Mouse (Mus musculus) intestine, embryonic 16.5 days (tissue): Measurements from ENCODE around the gene Zscan5b. TPM values are rescaled to one million over a fixed set of nuclear protein-coding genes. Genes with fewer than 3 reads are reported as not detected.
"Not testable (repeated sequence)": the region's sequence is repeated elsewhere in the genome, so short reads cannot be mapped to it uniquely, and the experiment has no call there.

Experiments
- ATAC-seq: fragments of 200-750 bp; cut with Nextera tagmentation; 2 replicates; pipeline ENCODE4 v1.8.0; 2017; ENCODE audit warnings: moderate TSS enrichment, moderate library complexity
- H3K27ac ChIP-seq: fragments of 300-500 bp; sonication (generic); 2 replicates; pipeline ENCODE4 v1.5.1; 2014; ENCODE audit warnings: mild to moderate bottlenecking, low read length
- H3K27me3 ChIP-seq: fragments of 300-500 bp; sonication (generic); replicated peaks from 2 replicates; pipeline ENCODE4 v1.6.1; 2014; ENCODE audit warnings: low read length, control low read depth, mixed read lengths; ENCODE audit not compliant: control insufficient read depth, insufficient read depth
- H3K36me3 ChIP-seq: fragments of 300-500 bp; sonication (generic); 2 replicates; pipeline ENCODE4 v1.6.1; 2014; ENCODE audit warnings: low read length, control low read depth; ENCODE audit not compliant: control insufficient read depth, insufficient read depth
- H3K4me1 ChIP-seq: fragments of 300-500 bp; sonication (generic); 2 replicates; pipeline ENCODE4 v1.6.1; 2014; ENCODE audit warnings: low read length, control low read depth, mixed read lengths; ENCODE audit not compliant: control insufficient read depth, insufficient read depth
- H3K4me2 ChIP-seq: fragments of 300-500 bp; sonication (generic); 2 replicates; pipeline ENCODE4 v1.6.1; 2014; ENCODE audit warnings: low read depth, low read length, control low read depth
- H3K4me3 ChIP-seq: fragments of 300-500 bp; sonication (generic); 2 replicates; pipeline ENCODE4 v1.5.1; 2014; ENCODE audit warnings: mild to moderate bottlenecking, low read length
- H3K9ac ChIP-seq: fragments of 300-500 bp; sonication (generic); 2 replicates; pipeline ENCODE4 v1.6.1; 2014; ENCODE audit warnings: low read depth, low read length
- H3K9me3 ChIP-seq: fragments of 300-500 bp; sonication (generic); 2 replicates; pipeline ENCODE4 v1.6.1; 2016; ENCODE audit warnings: low read length, control low read depth; ENCODE audit not compliant: control insufficient read depth
- WGBS: fragments of 180-500 bp; shearing (Covaris S2); extraction: QIAGEN DNeasy Blood & Tissue Kit; methylation state at CpG from one replicate; pipeline ENCODE4 v1.1.7; 2014; 5-methylcytosine and 5-hydroxymethylcytosine counted together
- polyA plus RNA-seq: library from polyadenylated mRNA; unstranded; fragments of >200 nt; fragmentation: Nextera tagmentation; extraction: Ambion mirVana; gene quantifications from 2 replicates; pipeline ENCODE4 v1.2.1, GENCODE M21; 2015

The Zscan5b gene
- polyA plus RNA-seq, 1 experiment from 2014 or later = not detected

DNA sequence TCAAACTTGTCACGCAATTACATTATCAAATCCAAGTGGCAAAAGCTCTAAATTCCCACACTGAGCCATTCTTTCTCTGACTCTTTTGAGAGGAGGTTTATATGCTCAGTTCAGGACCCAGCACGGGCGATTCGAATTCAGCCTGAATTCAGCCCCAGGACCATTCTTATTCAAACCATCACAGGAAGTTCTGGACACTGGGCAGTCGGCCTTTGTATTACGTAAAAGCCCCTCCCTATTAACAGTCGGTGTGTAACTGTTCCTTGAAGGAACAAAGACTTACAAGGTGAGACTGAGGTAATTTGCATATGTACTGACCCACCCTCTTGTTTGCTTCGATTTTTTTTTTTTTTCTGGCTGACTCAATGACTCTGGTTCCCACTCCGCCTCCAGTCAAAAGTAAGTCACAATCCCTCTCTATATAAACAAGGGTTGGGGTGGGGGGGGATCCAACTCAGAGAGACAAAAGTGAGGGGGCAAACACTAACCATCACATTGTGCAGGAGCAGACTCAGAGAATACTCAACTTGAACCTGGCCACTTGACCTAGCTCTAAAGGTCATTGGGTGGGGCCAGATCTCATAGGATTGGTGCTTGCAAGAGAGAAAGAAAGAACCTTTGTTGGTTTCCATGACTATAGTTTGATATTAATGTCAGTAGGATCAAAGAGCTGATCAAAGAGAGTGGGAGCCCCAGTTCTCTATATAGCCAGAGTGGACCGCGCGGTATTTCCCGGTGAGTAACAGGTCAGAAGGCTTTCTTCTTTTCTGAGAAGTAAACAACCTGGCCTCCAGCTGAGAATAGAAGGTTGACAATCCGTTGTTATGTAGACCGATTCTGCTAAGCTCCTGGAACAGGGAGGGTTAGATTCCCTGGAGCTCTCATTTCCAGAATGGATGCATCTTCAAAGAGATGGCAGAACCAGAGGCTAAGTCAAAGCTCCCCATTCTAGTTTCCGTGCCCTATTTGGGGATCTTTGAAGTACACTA is 36.4 kb downstream of the Zscan5b start:
- no peak for ATAC-seq
- 44% methylated on average over 16 of the region's 16 CpGs for WGBS
- no peaks in the 10 kb centered on the region for H3K4me1 ChIP-seq
- H3K9ac ChIP-seq = no peak overlapping the region
- H3K4me2 ChIP-seq = no peak overlapping the region
- no peaks in the 10 kb centered on the region for H3K27me3 ChIP-seq
- H3K27ac ChIP-seq = no peak overlapping the region
- H3K36me3 ChIP-seq = no peaks in the 10 kb centered on the region
- no peaks in the 10 kb centered on the region for H3K9me3 ChIP-seq
- no peak overlapping the region for H3K4me3 ChIP-seq

DNA sequence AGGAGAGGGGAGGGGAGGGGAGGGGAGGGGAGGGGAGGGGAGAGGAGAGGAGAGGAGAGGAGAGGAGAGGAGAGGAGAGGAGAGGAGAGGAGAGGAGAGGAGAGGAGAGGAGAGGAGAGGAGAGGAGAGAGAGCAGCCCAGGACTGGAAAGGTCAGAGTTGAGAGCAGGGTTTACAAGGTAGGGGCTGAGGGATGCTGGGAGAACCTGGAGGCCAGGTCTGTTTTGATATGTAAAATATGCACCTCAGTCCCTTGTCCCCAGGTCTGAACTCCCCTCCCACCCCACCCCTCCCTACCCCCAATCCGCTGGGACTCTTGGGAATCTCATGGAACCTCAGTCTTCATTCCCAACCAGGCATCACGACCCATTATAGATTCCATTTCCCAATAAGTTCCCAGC is 37.9 kb downstream of the Zscan5b start:
- 43% methylated on average over 2 of the region's 2 CpGs for WGBS
- not testable (repeated sequence) for H3K9ac ChIP-seq, H3K36me3 ChIP-seq, H3K27me3 ChIP-seq, H3K4me3 ChIP-seq, H3K4me2 ChIP-seq, H3K4me1 ChIP-seq, H3K9me3 ChIP-seq, H3K27ac ChIP-seq, ATAC-seq

GRCm38 (mm10) chr7:6262120-6262519 is 40.0 kb downstream of the Zscan5b start:
- H3K4me3 ChIP-seq = no peak overlapping the region
- H3K4me1 ChIP-seq = no peaks in the 10 kb centered on the region
- H3K36me3 ChIP-seq = no peaks in the 10 kb centered on the region
- no peak overlapping the region for H3K4me2 ChIP-seq
- ATAC-seq = no peak
- 81% methylated on average over 3 of the region's 3 CpGs for WGBS
- no peaks in the 10 kb centered on the region for H3K27me3 ChIP-seq
- H3K9me3 ChIP-seq = no peaks in the 10 kb centered on the region
- no peak overlapping the region for H3K27ac ChIP-seq
- H3K9ac ChIP-seq = no peak overlapping the region

DNA sequence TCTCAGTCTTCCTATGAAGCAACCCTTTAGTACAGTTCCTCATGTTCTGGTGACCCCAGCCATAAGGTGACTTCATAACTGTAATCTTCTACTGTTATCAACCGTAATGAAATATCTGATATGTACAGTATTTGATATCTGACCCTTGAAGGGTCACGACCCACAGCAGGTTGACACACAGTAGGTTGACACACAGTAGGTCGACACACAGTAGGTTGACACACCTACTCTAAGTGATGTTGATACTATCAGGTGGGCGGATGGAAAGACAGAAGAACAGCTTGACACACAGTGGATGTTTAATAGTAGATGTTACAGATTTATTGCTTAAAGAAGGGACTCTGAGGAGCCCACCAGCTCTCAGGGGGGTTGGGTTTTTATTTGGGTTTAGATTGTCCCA is 40.9 kb downstream of the Zscan5b start:
- H3K9ac ChIP-seq = no peak overlapping the region
- no peaks in the 10 kb centered on the region for H3K27me3 ChIP-seq
- ATAC-seq = no peak
- no peak overlapping the region for H3K4me3 ChIP-seq
- H3K27ac ChIP-seq = no peak overlapping the region
- H3K4me2 ChIP-seq = no peak overlapping the region
- H3K4me1 ChIP-seq = no peaks in the 10 kb centered on the region
- 84% methylated on average over 4 of the region's 4 CpGs for WGBS
- H3K36me3 ChIP-seq = no peaks in the 10 kb centered on the region
- no peaks in the 10 kb centered on the region for H3K9me3 ChIP-seq

- no peaks in the 10 kb centered on the region for H3K36me3 ChIP-seq
- ATAC-seq = no peak
- no peaks in the 10 kb centered on the region for H3K4me1 ChIP-seq
- no peak overlapping the region for H3K4me2 ChIP-seq
- no peak overlapping the region for H3K27ac ChIP-seq
- no peaks in the 10 kb centered on the region for H3K27me3 ChIP-seq
- WGBS = 67% methylated on average over 8 of the region's 8 CpGs
- no peak overlapping the region for H3K9ac ChIP-seq
- H3K4me3 ChIP-seq = no peak overlapping the region
- no peaks in the 10 kb centered on the region for H3K9me3 ChIP-seq
Observed at GRCm38 (mm10) chr7:6265695-6266094, 43.6 kb downstream of the Zscan5b start.

- H3K4me2 ChIP-seq = no peak overlapping the region
- no peaks in the 10 kb centered on the region for H3K36me3 ChIP-seq
- no peak overlapping the region for H3K4me3 ChIP-seq
- ATAC-seq = no peak
- H3K27ac ChIP-seq = no peak overlapping the region
- no peaks in the 10 kb centered on the region for H3K9me3 ChIP-seq
- H3K9ac ChIP-seq = no peak overlapping the region
- no peaks in the 10 kb centered on the region for H3K27me3 ChIP-seq
- WGBS = 23% methylated on average over 3 of the region's 3 CpGs
- H3K4me1 ChIP-seq = no peaks in the 10 kb centered on the region
Observed at GRCm38 (mm10) chr7:6277906-6278305, 55.8 kb downstream of the Zscan5b start.

DNA sequence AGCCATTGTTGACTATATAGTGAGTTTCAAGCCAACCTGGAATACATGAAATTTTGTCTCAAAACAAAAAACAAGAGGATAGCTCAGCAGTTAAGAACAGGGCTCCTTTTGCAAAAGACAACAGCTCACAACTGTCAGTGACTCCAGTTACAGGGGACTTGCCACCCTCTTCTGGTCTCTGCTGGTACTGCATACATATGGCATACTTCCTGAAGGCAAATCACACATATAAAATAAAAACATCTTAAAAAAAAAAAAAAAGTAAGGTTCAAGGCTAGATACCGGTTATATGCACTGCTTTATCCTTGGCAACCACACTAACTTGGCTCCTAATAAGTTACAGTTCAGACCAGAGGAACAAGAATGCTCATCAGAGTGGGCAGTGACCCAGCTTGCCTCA is 60.7 kb downstream of the Zscan5b start:
- Histone ChIP-seq H3K4me2 (peak overlapping the region; percentile 62), H3K36me3 (no peaks in the 10 kb centered on the region), H3K9me3 (no peaks in the 10 kb centered on the region), H3K4me3 (peak overlapping the region; percentile 67), H3K9ac (0 out of 2 replicates have a peak overlapping the region, but pooled peaks have one; percentile 78), H3K27me3 (no peaks in the 10 kb centered on the region), H3K27ac (no peak overlapping the region), H3K4me1 (peaks cover 13% of the 10 kb centered on the region)
- WGBS = 8% methylated on average over 1 of the region's 1 CpGs
- 0 out of 2 replicates have a peak, but pooled peaks have one; percentile 0 for ATAC-seq

GRCm38 (mm10) chr7:6283451-6284075 is 61.5 kb downstream of the Zscan5b start:
- Histone ChIP-seq H3K9me3 (no peaks in the 10 kb centered on the region), H3K4me3 (peak overlapping the region; percentile 67), H3K4me1 (peaks cover 21% of the 10 kb centered on the region), H3K36me3 (no peaks in the 10 kb centered on the region), H3K27me3 (no peaks in the 10 kb centered on the region), H3K4me2 (peak overlapping the region; percentile 62), H3K27ac (peak overlapping the region; percentile 72), H3K9ac (peak overlapping the region; percentile 78)
- ATAC-seq = peak; percentile 67
- 1% methylated on average over 23 of the region's 23 CpGs for WGBS

GRCm38 (mm10) chr7:6284442-6285012 is 62.4 kb downstream of the Zscan5b start:
- Histone ChIP-seq H3K27me3 (no peaks in the 10 kb centered on the region), H3K4me1 (peaks cover 21% of the 10 kb centered on the region), H3K4me3 (no peak overlapping the region), H3K9me3 (no peaks in the 10 kb centered on the region), H3K36me3 (no peaks in the 10 kb centered on the region), H3K9ac (no peak overlapping the region), H3K27ac (no peak overlapping the region), H3K4me2 (no peak overlapping the region)
- WGBS = 91% methylated on average over 4 of the region's 4 CpGs
- no peak for ATAC-seq
